Mouse (Mus musculus): ENCODE measurements around the gene Bcor.

Bcor gene

DNA sequence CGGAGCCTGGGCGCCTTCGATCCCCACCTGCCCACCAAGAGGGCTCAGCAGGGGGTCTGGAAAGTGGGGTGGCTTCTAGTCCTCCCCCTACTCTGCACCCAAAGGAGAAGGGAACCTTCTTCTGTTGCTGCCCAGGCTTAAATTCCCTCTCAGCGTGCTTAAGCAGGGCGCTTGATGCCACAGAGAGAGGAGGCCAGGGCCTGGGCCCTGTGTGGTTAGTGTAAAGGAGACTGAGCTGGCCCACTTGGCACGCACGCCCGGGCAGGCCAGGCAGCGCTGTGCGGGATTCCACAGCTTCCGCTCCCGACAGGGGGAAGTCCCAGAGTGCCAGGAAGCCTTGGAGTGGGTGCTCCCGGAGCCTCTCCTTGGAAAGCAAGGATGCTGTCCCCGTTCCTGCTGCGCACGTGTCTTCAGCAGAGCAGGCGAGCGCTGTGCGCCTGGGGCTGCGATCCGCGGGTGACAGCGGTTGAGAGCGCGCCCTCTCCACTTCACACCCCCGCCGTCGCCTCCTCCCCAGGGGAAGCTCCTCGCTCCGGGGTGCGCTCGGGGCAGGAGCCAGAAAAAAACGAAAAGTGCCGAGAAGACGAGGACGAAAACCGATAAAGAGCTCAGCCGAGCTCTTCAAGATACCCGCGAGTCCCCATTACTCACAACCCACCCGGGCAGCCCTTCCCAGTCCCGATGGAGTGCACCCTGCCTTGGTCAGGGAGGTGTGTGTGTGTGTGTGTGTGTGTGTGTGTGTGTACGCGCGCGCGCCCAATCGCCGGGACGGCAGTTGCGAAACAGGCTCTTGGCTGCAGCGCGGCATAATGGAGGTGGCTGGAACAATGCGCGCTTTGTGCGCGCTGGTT, 153.9 kb downstream of the Bcor start:
- DNase-seq (ENCODE audit: low spot score in 2 of 2), result peak; percentile 57 to 61

DNA sequence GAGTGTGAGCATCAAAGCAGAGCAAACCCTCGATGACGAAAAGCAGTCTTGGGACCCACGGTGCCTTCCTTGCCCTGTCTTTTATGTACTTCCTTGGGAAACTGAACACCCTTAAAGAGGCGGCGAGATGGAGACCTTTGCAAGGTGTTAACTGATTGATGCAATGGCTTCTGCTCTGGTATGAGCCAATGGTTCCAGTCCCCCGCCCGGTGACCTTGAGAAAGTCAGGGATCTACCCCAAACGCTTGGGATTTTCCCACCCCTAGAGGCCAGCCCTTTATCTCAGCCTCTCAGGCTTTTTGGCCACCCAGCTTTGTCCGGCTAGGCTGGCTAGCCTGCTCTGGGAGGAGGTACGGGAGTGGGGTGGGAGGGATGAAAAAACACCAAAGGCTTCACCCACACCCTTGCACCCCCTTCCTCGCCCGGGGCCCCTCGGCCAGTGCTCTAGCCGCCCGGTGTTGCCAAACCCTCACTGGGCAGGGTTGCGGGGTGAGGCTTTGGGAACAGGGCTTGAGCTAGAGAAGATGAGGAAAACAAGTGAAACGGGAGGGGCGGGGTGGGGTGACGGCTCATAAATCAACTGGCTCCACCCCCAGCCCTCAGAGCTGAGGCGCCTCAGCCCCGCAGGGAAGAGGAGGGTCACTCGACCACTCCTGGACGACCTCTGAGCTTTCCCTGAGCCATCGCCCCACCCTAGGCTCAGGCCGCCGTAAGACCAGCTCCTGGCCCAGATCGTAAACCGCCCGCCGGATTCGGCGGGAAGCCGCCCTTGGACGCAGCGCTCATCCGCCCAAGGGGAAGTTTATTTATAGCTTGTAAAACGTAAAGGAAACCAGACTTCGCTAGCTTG, 154.7 kb downstream of the Bcor start:
- no peak for DNase-seq (ENCODE audit: low spot score in 2 of 2)

DNA sequence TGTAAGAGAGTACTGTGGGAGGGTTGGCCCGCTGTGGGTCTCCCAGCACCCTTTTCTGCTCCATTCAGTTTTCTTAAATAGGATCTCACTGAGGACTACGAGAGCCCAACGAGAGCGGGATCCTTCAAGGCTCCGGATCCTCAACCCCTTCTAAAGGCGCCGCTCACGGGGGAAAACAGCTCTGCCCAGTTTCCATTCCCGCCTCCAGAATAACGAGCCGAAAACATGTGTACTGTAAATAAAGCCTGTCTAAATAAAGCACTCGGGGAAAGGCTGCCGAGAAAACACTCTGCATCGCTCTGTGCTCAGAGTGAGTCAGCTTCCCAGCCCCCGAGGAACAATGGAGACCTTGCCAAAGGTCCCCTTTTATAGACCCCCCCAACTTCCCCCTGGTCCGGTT, 155.7 kb downstream of the Bcor start:
- no peak for DNase-seq (ENCODE audit: low spot score in 2 of 2)

DNA sequence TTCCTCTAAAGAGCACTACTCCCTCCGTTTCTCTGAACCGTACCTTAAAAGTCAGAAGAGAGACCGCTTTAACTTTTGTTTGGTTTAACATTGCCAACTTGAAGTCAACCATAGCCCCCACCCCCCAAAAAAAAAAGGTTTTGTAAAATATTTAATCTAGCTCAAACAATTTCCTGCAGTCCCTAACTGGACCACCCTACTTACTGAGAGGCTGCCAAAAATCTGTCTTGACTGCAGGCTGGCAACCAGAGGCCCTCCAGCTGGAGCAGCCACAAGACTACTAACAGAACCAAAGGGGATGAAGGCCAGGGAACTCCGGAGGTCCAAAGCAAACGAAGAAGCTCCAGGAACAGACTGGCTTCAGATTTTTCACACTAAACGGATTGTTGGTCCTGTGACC, 156.2 kb downstream of the Bcor start:
- DNase-seq (ENCODE audit: low spot score in 2 of 2), result no peak

DNA sequence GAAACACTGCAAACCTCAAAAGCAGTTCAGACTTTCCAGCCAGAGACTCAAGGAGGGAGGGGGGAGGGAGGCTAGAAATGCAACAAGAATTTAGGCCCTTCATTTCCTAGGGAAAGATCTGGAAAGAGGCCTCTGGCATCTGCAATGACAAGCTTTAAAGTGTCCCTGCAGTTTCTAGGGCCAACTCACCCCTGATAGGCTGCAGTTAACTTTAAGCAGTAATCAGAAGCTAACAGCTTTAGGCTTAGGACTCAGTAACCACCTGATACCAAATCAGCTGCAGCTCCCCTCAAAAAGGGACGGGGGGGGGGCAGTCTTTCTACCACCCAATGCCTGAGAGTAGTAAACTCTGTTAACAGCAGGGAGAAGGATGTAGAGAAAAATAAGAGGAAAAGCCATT, 156.6 kb downstream of the Bcor start:
- DNase-seq (ENCODE audit: low spot score in 2 of 2), result no peak

DNA sequence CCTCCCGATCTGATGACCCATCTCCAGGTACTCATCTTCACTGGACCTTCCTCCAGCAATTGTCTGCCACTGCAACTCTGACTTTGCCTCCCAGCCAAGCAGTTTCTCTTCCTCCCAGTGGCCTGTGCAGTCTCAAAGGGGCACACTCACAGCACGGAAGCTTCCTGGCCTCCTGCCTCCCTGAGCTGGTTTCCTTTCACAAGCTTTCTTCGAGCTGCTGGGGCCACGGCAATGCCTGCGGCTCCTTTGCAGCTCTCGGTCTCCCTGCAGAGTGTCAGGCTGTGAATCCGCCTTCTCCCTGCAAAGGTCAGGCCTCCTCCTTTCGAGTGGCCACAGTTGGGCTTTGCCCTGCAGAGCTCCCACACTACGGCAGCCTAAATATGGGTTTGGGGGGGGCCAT, 157.0 kb downstream of the Bcor start:
- no peak for DNase-seq (ENCODE audit: low spot score in 2 of 2)

DNA sequence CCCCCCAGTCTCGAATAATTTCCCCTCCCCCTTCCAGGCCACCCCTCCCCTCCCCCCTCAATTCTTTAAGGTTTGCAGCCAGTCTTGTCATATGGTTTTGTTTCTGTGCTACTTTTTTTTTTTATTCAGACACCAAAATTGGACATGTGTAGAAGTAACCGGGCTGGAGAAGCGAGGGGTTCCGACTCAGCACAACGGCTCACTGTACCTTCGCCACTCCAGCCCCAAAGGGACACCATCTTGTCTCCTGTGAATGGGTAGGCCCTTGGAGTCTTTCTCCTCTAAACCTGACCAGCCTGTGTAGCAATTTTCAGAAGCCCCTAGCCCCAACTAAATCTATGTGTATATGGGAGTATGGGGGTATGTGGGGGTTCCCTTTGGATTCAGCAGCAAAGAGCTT, 157.6 kb downstream of the Bcor start:
- DNase-seq (ENCODE audit: low spot score in 2 of 2), result no peak

DNA sequence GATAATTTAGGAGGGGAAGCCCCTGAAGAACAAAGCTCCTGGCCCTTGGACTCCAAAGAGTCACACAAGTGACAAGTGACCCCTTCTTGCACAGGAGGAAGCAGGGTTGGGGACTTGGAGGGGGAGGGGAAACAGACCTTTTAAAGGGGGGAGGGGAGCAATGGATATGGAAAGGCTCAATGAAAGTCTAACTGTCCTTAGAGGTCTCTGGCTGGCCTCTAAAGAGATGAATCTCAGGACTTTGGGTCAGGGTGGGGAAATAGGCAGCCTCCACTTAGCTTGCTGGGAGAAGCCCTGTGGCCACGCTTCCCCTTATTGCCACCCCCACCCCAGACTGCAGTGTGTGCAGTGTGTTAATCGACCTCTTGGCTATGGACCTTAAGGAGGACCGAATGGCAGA, 158.2 kb downstream of the Bcor start:
- DNase-seq (ENCODE audit: low spot score in 2 of 2), result no peak

DNA sequence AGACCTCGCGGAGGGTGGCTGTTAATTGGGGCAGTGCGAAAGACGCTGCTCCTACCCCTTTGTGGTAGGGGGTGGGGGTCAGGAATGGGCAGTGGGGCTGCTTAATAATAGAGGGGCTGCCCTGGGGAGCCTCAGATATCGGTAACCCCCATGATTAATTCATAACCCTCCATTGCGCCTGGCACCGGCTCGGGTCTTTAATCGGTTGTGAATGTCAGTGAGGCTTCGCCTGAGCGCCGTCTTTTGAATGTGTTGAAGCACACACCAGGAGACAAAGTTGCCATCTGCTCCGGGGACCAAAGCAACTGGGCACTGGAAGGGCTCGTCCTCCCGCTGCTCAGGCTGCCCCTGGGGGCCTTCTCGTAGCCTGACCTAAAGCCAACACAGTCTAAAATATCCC, 158.8 kb downstream of the Bcor start:
- DNase-seq (ENCODE audit: low spot score in 2 of 2), result no peak

DNA sequence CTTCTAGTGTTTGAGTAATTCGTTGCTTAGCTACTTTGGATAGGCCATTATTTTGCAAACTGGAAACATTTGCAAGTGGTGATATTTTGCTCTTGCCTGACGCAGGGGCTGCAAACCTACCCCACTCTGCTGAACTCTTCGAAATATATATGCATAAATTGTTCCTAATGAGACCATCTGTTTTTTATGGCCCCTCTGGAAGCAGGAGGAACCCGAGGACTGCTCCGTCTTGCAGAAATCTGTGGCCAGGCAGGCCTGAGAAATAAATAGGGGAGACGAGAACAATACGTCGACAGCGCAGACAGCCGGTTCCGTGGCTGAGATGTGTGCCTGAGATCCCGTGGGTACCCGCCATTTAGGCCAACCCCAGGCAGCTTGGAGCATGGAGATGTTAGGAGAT, 159.5 kb downstream of the Bcor start:
- DNase-seq (ENCODE audit: low spot score in 2 of 2), result no peak

DNA sequence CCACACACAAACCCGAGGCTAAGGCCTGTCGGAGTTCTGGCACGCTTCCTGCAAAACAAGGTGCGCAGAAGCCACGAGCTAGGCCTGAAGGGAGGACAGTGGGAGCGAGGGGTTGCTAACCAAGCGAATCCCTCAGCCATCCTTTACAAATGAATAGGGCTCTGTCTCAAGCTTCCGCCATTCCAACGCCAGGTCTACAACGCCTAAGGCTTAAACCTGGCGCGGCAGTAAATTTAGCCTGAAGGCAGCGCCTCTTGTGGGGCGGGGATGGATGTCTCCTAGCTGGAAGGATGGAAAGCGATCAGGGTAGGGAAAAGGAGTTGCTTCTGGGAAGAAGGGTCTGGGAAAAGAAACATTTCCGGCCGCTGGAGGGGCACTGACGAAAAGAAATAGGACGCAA, 160.2 kb downstream of the Bcor start:
- DNase-seq (ENCODE audit: low spot score in 2 of 2), result no peak

DNA sequence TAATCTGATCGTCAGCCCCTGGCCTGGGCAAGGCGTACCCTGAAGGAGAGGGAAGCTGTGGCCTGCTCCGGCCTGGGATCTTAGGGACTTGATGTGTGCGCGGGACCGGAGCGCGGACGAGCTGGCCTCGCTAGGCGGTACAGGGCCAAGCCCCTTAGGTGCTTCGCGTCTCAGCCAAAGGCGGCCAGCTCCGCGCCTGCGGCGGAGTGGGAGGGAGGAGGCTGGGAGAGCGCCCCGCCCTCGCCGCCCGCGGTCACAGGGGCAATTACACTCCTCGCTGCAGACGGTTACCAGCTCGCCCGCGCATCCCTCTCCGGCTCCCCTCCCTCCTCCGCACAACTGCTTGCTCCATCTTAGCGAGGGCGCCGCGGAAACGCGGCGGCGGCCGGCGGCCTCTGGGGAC, 161.2 kb downstream of the Bcor start:
- DNase-seq (ENCODE audit: low spot score in 2 of 2), result peak; percentile 27 to 33

DNA sequence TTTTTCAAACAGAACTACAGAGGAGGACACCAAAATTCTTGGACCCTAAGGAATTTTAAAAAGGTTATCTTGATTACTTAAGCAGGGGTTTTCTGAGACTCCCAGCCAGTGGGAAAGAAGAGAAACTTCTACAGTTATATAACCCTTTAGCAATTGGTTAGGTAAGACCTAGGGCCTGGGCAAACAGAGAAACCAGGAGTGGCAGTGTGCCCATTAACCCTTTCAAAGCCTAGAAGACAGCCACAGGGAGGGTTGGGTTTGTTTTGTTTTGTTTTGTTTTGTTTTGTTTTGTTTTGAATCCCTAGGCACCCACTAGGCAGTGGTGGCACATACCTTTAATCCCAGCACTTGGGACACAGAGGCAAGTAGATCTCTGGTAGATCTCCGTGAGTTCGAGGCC, 163.3 kb downstream of the Bcor start:
- no peak for DNase-seq (ENCODE audit: low spot score in 2 of 2)

DNA sequence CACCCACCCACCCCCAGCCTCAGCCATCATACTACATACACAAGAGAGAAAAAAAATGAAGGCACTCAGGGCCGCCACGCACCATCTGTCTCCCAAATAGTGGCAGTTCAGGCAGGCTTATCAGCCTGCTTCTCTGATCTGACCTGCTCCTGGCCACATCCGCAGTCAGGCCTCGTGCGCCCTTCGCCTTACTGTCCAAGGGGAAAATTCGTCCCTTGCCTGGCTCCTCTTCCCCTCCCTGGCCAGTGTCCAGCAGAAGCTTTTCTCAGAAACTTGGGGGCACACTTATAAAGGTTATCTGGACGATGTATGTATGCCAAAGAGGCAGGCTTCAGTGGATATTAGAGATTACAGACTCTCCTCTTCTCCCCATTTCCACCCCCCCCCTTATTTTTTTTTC, 163.7 kb downstream of the Bcor start:
- no peak for DNase-seq (ENCODE audit: low spot score in 2 of 2)

DNA sequence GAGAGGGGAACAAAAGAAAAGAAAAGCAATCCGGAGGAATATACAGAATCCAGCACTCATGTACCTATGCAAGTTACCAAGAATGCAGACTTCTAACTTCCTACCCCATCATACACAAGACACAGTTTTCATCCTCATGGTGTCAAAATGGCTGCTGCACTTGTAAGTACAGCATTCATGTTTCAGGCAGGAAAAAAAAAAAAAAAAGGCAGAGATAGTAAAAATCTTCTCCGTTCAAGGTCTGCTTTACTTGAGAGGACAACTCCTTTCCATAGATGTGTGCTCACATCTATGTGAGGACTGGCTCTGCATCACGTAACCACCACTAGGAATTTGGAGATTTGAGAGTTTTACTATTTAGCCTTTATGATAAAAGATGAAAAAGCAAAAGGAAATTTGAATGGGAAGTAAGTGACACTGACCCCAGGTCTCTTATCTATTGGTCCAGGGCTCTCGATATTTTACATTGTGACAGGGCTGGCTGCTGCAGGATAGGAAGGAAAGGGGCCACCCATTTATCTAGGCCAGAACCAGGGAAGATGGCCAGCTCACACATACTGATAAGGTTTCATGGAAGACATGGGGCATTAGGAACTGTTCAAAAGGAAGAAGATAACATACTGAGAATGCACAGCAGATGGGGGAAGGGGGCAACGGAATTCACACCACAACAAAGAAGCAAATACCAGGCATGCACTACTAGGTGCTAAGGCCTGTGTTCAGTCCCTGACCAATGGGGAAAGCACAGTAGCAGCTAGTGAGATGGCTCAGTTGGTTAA, 166.3 kb downstream of the Bcor start:
- no peak for DNase-seq (ENCODE audit: low spot score in 2 of 2)

DNA sequence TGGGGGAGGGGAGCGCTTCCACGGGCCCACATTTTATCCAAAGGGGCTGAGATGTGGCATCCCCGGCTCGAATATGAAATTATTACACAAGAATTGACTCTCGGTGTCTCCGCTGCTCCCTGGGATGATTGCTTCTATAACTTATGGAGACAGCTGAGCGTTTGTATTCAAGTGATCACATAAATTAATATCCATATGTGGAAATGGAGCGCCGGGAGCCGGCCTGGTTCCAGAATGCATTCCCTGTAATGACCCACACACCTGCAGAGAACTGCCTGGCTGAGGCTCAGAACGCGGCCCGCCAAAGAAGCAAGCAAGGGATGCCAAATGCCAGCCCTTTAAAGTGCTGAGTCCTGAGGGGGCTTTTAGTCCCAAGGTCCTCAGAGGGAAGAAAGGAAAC, 170.7 kb downstream of the Bcor start:
- DNase-seq (ENCODE audit: low spot score in 2 of 2), result no peak

DNA sequence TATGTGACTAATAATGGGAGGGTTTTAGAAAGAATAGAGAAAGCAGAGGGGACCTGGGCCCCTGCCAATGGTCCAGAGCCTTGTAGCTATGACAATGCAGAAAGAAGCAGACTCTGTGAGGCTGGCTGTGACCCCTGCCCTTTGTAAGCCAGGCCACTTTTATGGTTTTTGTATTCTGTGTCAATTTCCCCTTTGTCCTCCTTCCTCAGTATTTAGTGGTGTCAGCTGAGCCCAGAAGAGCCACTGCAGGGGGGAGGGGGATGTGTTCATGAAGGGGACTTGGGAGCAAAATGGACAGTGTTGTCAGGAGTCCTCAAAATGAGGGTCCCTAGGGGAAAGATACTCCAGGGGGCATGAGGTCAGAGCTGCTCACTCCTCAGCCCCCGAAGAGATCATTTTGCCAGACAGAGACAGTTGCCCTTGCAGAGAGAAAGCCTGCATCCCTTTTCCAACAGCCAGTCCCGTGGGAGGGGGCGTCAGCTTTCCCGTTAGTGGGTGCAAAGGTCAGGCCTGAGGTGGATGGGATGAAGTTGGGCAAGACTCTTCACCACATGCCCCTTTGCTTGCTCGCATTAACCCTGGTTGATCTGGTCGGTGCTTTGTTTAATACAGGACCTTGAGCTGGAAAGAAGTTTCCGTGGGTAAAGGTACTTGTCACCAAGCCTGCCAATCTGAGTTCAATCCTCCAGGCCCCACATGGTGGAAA, 171.8 kb downstream of the Bcor start:
- no peak for DNase-seq (ENCODE audit: low spot score in 2 of 2)

DNA sequence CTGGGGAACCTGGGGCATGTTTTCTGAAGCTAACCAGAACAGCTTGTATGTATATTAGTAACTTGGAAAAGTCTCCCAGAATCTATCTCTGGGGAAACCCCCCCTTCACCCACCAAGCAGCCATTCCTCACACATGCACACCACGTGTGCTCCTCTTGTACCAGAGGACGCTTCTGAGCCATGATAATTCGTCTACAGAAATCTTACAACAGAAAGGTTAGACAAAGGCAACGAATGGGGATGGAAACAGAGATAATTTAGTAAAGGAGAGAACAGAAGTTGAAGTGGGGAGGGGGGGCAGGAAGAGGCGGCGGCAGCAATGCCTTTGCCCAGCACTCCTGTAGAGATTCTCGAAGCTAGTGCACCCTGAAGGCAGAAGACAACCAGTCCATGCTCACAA, 172.6 kb downstream of the Bcor start:
- DNase-seq (ENCODE audit: low spot score in 2 of 2), result no peak
